Mouse (Mus musculus): Measurements from ENCODE around the gene Dus3l. TPM values are rescaled to one million over a fixed set of nuclear protein-coding genes. Genes with fewer than 3 reads are reported as not detected.

The Dus3l gene
- polyA plus RNA-seq, 1 experiment = 40.1 TPM

DNA sequence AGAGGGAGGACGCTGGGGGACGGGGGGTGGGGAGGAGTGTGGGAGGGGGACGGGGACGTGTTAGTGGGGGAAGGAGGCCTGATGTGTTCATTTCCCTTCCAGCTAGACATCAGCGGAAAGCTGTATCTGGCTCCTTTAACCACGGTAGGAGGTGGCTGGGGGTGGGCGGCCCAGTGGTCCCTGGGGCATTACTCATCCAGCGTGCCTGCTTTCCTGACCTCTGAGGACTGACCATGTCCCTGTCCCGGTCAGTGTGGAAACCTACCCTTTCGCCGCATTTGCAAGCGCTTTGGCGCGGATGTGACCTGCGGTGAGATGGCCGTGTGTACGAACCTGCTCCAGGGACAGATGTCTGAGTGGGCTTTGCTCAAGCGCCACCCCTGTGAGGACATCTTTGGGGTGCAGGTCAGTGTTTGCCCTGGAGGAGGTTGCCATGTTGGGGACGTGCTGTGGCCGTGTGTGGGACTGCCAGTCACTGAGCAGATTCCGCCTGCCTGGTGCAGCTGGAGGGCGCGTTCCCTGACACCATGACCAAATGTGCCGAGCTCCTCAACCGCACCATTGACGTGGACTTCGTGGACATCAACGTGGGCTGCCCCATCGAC lies 3.1 kb downstream of the Dus3l start:
- Histone ChIP-seq H3K4me3 (ENCODE audit: insufficient read depth, poor library complexity, severe bottlenecking) (no peak overlapping the region), H3K27me3 (ENCODE audit: control insufficient read depth, insufficient read depth, insufficient read length) (no peaks in the 10 kb centered on the region), H3K36me3 (ENCODE audit: control insufficient read depth, insufficient read depth) (peaks cover 19% of the 10 kb centered on the region), H3ac (ENCODE audit: control insufficient read depth, insufficient read length, low read depth) (no peak overlapping the region), H3K79me3 (ENCODE audit: low read depth) (peaks cover 7% of the 10 kb centered on the region), H3K79me2 (ENCODE audit: control insufficient read depth, insufficient read depth) (peaks cover 10% of the 10 kb centered on the region)
- TF ChIP-seq MAX (IDR thresholded peaks at IDR 0.05) (no peak), USF1 (IDR thresholded peaks at IDR 0.05; ENCODE audit: low read depth) (no peak), FOSL1 (IDR thresholded peaks at IDR 0.05; ENCODE audit: insufficient read depth, low read length, poor library complexity, severe bottlenecking) (no peak), CTCF (IDR thresholded peaks at IDR 0.05; ENCODE audit: control insufficient read depth, insufficient read depth, insufficient read length) (no peak), MYOG (IDR thresholded peaks at IDR 0.05; ENCODE audit: control insufficient read depth, extremely low read depth, insufficient read length) (no peak), CEBPB (IDR thresholded peaks at IDR 0.05; ENCODE audit: low read depth) (no peak), MYOD1 (IDR thresholded peaks at IDR 0.05; ENCODE audit: control insufficient read depth, insufficient read length, low read depth) (no peak)

- Histone ChIP-seq H3K79me2 (ENCODE audit: control insufficient read depth, insufficient read depth) (peaks cover 10% of the 10 kb centered on the region), H3K79me3 (ENCODE audit: low read depth) (peaks cover 7% of the 10 kb centered on the region), H3K36me3 (ENCODE audit: control insufficient read depth, insufficient read depth) (peaks cover 19% of the 10 kb centered on the region), H3ac (ENCODE audit: control insufficient read depth, insufficient read length, low read depth) (no peak overlapping the region), H3K4me3 (ENCODE audit: insufficient read depth, poor library complexity, severe bottlenecking) (no peak overlapping the region), H3K27me3 (ENCODE audit: control insufficient read depth, insufficient read depth, insufficient read length) (no peaks in the 10 kb centered on the region)
- TF ChIP-seq CEBPB (IDR thresholded peaks at IDR 0.05; ENCODE audit: low read depth) (no peak), MAX (IDR thresholded peaks at IDR 0.05) (no peak), CTCF (IDR thresholded peaks at IDR 0.05; ENCODE audit: control insufficient read depth, insufficient read depth, insufficient read length) (no peak), MYOG (IDR thresholded peaks at IDR 0.05; ENCODE audit: control insufficient read depth, extremely low read depth, insufficient read length) (no peak), USF1 (IDR thresholded peaks at IDR 0.05; ENCODE audit: low read depth) (no peak), MYOD1 (IDR thresholded peaks at IDR 0.05; ENCODE audit: control insufficient read depth, insufficient read length, low read depth) (no peak), FOSL1 (IDR thresholded peaks at IDR 0.05; ENCODE audit: insufficient read depth, low read length, poor library complexity, severe bottlenecking) (no peak)
Observed at GRCm38 (mm10) chr17:56768941-56769340, 4.4 kb downstream of the Dus3l start.

DNA sequence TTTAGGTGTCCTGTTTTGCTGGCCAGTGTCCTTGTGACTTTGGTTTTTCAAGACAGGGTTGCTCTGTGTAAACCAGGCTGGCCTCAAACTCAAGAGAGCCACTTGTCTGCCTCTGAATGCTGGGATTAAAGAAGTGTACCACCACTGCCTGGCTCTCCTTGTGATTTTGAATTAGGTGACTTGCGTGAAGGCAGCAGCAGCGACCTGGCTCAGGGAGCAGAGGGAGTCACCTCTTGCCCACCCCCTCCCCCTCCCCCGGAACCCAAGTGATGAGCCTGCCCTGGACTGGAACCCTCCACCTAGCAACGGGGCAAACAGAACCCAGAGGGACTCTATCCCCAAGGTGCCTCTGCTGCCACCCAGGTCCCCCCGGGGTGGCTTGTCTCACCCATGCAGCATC lies 5.4 kb downstream of the Dus3l start, which contains the start of gene Prr22:
TSS of gene Prr22 (plus strand) at position 301 of the 400 bp plus-strand sequence.
- Histone ChIP-seq H3K27me3 (ENCODE audit: control insufficient read depth, insufficient read depth, insufficient read length) (no peaks in the 10 kb centered on the region), H3K79me2 (ENCODE audit: control insufficient read depth, insufficient read depth) (peaks cover 10% of the 10 kb centered on the region), H3K36me3 (ENCODE audit: control insufficient read depth, insufficient read depth) (peaks cover 19% of the 10 kb centered on the region), H3K4me3 (ENCODE audit: insufficient read depth, poor library complexity, severe bottlenecking) (no peak within 1 kb of the TSS), H3K79me3 (ENCODE audit: low read depth) (peaks cover 7% of the 10 kb centered on the region), H3ac (ENCODE audit: control insufficient read depth, insufficient read length, low read depth) (no peak within 1 kb of the TSS)
- TF ChIP-seq MYOD1 (IDR thresholded peaks at IDR 0.05; ENCODE audit: control insufficient read depth, insufficient read length, low read depth) = no peak
- TF ChIP-seq USF1 (IDR thresholded peaks at IDR 0.05; ENCODE audit: low read depth) = no peak
- no peak for TF ChIP-seq CEBPB (IDR thresholded peaks at IDR 0.05; ENCODE audit: low read depth)
- TF ChIP-seq CTCF (IDR thresholded peaks at IDR 0.05; ENCODE audit: control insufficient read depth, insufficient read depth, insufficient read length) = no peak
- no peak for TF ChIP-seq MAX (IDR thresholded peaks at IDR 0.05)

DNA sequence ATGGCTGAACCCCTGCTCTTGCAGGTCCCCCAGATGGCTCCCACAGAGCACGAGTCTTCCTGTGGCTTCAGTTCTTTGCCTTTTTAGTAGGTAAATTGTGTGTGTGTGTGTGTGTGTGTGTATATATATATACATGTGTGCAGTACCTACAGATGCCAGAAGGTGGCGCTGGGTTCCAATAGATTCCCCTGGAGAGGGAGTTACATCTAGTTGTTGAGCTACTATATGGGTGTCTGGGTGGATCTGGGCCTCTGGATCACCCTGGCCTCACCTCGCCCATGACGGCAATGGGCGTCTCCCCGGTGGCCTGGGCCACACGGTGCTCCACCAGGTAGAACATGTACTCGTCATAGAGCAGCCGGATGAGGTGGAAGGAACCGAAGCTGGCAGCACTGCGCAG lies 13.0 kb downstream of the Dus3l start:
- H3K79me3 ChIP-seq (ENCODE audit: low read depth) = no peaks in the 10 kb centered on the region
- no peaks in the 10 kb centered on the region for H3K27me3 ChIP-seq (ENCODE audit: control insufficient read depth, insufficient read depth, insufficient read length)
- no peaks in the 10 kb centered on the region for H3K36me3 ChIP-seq (ENCODE audit: control insufficient read depth, insufficient read depth)
- H3K4me3 ChIP-seq (ENCODE audit: insufficient read depth, poor library complexity, severe bottlenecking) = no peak overlapping the region
- H3ac ChIP-seq (ENCODE audit: control insufficient read depth, insufficient read length, low read depth) = no peak overlapping the region
- no peaks in the 10 kb centered on the region for H3K79me2 ChIP-seq (ENCODE audit: control insufficient read depth, insufficient read depth)
- TF ChIP-seq MYOG (IDR thresholded peaks at IDR 0.05; ENCODE audit: control insufficient read depth, extremely low read depth, insufficient read length) (no peak), CEBPB (IDR thresholded peaks at IDR 0.05; ENCODE audit: low read depth) (no peak), MAX (IDR thresholded peaks at IDR 0.05) (no peak), MYOD1 (IDR thresholded peaks at IDR 0.05; ENCODE audit: control insufficient read depth, insufficient read length, low read depth) (no peak), CTCF (IDR thresholded peaks at IDR 0.05; ENCODE audit: control insufficient read depth, insufficient read depth, insufficient read length) (no peak), USF1 (IDR thresholded peaks at IDR 0.05; ENCODE audit: low read depth) (no peak), FOSL1 (IDR thresholded peaks at IDR 0.05; ENCODE audit: insufficient read depth, low read length, poor library complexity, severe bottlenecking) (no peak)

DNA sequence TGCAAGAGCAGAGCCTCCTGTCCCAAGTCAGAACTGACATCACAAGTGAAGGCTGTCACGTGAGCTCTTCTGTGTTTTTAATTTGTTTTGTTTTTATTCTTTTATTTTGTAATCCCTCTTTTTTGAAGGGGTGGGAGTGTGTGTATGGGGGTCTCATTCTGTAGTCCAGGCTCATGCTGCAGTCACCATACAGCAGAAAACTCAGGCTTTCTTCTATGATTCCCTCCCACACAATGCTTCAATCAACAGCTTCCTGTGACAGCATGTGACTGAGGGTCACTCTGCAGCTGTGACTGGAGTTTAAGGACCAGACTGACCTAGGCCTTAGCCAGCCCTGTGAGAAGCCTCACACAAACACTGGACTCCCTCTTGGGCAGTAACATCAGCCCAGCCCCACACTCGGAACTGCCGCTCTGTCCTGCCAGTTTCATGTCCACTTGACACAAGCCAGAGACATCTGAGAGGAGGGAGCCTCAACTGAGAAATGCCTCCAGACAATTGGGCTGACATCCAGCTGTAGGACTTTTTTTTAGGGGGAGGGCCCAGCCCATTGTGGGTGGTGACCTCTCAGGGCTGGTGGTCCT lies 14.3 kb downstream of the Dus3l start:
- Histone ChIP-seq H3K4me3 (ENCODE audit: insufficient read depth, poor library complexity, severe bottlenecking) (no peak overlapping the region), H3K79me2 (ENCODE audit: control insufficient read depth, insufficient read depth) (no peaks in the 10 kb centered on the region), H3K36me3 (ENCODE audit: control insufficient read depth, insufficient read depth) (no peaks in the 10 kb centered on the region), H3K27me3 (ENCODE audit: control insufficient read depth, insufficient read depth, insufficient read length) (no peaks in the 10 kb centered on the region), H3ac (ENCODE audit: control insufficient read depth, insufficient read length, low read depth) (no peak overlapping the region), H3K79me3 (ENCODE audit: low read depth) (no peaks in the 10 kb centered on the region)
- TF ChIP-seq MYOG (IDR thresholded peaks at IDR 0.05; ENCODE audit: control insufficient read depth, extremely low read depth, insufficient read length) (no peak), FOSL1 (IDR thresholded peaks at IDR 0.05; ENCODE audit: insufficient read depth, low read length, poor library complexity, severe bottlenecking) (no peak), CTCF (IDR thresholded peaks at IDR 0.05; ENCODE audit: control insufficient read depth, insufficient read depth, insufficient read length) (no peak), USF1 (IDR thresholded peaks at IDR 0.05; ENCODE audit: low read depth) (no peak), MAX (IDR thresholded peaks at IDR 0.05) (no peak), MYOD1 (IDR thresholded peaks at IDR 0.05; ENCODE audit: control insufficient read depth, insufficient read length, low read depth) (no peak), CEBPB (IDR thresholded peaks at IDR 0.05; ENCODE audit: low read depth) (no peak)
